Mouse (Mus musculus): ENCODE measurements around the gene Adamtsl3. TPM values are rescaled to one million over a fixed set of nuclear protein-coding genes. Genes with fewer than 3 reads are reported as not detected.

Gene Adamtsl3
- total RNA-seq, 2 experiments from 2014 or later, result 2.4 to 2.6 TPM

GRCm38 (mm10) chr7:82360186-82360585 lies 24.7 kb downstream of the Adamtsl3 start:
- no peak for DNase-seq (ENCODE audit: low spot score in 2 of 2)

DNA sequence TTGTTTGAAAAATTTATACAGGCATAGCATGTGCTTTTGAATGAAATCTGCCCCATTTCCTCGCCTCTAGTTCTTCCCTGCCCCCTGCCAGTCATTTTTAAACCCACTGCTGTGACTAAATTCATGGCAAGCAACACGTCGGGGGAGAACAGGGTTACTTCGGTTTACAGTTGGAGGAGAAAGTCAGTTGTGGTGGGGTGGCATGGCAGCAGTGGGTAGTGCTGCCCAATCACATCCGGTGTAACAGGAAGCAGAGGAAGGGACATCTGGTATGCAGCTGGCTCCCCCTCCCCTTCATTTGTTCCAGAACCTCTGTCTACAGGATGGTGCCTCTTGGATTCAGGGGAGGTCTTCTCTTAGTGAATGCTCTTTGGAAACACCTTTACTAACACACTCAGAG lies 25.6 kb downstream of the Adamtsl3 start:
- no peak for DNase-seq (ENCODE audit: low spot score in 2 of 2)

DNA sequence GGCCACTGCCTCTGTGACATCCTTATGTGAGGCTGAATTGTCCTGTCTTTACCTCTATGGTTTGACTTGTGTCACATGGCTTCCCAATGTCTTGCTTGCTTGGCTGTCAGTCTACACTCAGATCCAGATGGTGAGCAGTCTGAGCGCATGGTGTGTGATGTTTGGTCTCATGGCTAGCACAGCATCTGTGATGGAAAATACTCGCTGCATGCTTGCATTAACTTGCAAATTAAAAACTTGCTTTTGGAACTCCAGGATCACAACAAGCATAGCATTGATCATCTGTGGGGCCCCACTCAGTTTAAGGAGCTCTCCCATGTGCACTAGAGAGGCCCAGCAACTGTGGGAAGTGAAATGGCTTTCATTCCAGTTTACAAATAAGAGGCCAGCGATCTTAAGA lies 29.1 kb downstream of the Adamtsl3 start:
- no peak for DNase-seq (ENCODE audit: low spot score in 2 of 2)

- no peak for DNase-seq (ENCODE audit: low spot score in 2 of 2)
These were observed 30.6 kb downstream of the Adamtsl3 start for GRCm38 (mm10) chr7:82366056-82366455.

DNA sequence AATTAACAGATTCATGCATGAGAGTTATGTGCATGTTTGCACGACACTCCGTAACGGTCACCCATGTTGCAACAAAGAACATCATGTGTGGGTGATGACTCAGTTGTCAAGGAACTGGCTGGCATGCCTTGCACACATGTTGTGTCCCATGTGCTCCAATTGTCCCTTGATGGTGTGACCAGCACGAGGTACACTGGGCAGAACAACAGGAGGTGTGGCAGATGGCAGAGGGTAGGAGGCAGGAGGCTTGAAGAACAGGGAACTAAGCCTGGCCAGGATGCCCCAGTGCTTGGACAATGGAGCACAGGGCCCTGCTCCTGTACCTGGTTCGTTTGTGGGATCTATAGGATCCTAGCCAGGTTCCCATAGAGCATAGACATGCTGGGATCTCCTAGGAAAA lies 31.0 kb downstream of the Adamtsl3 start:
- no peak for DNase-seq (ENCODE audit: low spot score in 2 of 2)

DNA sequence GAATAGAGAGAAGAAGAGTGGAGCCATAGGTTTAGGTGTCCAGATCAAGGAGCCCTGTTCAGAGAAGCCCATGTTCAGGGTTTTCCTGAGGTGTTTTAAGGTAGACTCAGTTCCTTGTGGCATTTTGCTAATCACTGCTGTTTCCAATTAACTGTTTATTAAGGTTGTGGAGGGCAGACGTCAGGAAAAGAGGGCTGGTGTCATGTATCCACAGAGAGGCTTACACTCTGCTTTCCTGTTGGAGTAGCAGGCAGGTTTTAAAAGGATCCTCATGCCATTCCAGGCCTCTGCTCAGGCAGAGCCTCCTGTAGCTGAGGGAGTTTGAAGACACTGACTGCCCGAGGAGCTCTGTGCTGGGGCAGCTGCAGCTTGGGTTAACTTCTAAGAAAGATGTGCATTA lies 32.6 kb downstream of the Adamtsl3 start:
- no peak for DNase-seq (ENCODE audit: low spot score in 2 of 2)

DNA sequence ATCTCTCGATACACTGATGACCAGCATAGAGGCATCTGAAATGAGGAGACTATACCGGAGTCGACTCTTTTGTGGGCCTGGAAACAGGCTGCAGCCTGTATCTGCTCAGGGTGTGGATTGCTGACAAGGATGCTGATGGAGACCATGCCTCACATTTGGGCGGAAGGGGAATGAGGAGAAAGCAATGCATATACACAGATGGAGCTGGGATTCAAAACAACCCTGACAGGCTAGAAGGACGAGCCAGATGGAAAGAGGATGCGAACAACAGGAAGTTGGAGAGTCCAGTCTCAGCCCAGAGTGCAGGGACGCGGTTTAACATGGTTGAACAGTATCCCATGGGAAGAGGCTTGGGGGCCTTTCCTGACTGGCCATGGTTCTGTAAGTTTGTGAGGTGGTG lies 34.6 kb downstream of the Adamtsl3 start:
- DNase-seq (ENCODE audit: low spot score in 2 of 2), result no peak

DNA sequence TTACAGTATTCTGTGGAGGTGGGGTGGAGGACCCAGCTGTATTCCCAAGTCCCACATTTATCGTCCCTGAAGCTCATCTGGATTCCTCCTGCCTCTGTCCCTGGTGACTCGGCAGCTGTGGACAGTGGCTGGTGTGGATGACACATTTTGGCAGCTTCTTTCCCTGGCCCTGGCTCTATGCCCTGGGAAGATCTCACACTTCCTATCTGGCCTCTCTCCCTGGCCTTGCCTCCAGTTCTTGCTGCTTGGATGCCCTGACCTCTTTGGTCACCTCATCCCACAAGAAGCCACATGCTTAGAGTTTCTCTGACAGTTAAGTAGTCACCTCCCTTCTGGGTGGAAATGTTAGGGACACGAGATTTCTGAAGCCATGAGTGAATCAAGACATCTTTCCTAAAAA lies 35.9 kb downstream of the Adamtsl3 start:
- no peak for DNase-seq (ENCODE audit: low spot score in 2 of 2)

DNA sequence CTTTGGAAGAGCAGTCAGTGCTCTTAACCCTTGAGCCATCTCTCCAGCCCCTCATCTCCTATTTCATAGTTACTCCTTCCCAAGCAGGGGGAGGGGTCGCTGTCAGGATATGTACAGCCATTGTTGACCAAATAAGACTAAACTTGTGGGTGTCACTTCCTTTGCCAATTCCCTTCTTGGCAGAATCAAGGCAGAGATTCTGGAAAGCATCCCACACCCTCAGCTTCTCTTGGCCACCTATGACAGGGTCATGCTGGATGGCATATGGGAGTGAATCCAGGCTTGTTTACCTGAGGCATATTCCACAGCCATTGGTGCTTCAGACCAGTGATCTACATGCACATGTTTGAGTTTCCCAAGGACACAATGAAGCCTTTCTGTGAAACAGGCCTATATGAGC lies 42.8 kb downstream of the Adamtsl3 start:
- no peak for DNase-seq (ENCODE audit: low spot score in 2 of 2)

GRCm38 (mm10) chr7:82379765-82380164 lies 44.3 kb downstream of the Adamtsl3 start:
- DNase-seq (ENCODE audit: low spot score in 2 of 2), result no peak

- no peak for DNase-seq (ENCODE audit: low spot score in 2 of 2)
These were observed 47.5 kb downstream of the Adamtsl3 start for GRCm38 (mm10) chr7:82382843-82383535.

DNA sequence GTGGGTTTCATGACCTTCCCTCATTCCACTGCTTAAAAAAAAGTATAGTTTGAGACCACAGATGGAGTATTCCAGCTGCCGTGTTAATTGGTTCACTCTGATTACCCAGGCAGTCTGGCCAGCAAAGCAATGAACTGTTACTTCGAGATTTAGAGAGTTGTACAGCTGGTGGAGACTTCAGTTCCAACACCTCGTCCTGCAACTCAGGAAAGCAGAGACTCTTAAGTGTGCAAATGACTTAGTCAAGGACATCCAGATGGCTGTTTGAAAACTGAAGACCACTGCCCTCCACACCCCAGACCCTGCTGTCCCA lies 48.0 kb downstream of the Adamtsl3 start:
- DNase-seq (ENCODE audit: low spot score in 2 of 2), result no peak

- DNase-seq (ENCODE audit: low spot score in 2 of 2), result no peak
These were observed 51.6 kb downstream of the Adamtsl3 start for GRCm38 (mm10) chr7:82387121-82387520.

DNA sequence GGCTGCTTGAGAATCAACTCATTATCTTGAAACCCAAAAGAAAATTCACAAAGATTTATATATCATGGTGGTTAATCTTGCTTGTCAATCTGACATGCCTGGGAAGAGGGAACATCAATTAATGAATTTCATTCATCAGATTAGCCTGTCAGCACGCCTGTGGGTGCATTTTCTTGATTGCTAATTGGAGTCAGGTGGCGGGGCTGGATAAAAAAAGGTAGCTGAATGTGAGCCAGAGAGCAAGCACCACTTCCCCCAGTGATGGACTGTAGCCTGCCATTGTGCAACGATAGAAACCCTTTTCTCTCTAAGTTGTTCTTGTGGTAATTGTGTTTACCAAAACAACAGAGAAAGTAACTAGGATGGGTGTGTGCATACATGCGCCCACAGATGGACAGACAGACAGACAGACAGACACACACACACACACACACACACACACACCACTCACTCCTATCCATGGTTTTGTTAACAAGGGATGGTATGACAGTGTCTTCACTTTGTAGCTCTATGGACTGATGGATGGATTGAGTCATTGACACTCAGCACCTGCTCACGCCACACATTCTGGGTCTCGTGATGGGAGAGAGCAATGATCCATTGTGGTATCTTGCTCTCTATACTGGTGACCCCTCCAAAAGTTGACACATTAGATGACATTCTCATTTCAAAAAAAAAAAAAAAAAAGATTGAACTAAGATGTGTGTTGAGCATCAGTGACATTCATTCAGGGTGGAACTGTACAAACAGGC lies 59.1 kb downstream of the Adamtsl3 start:
- no peak for DNase-seq (ENCODE audit: low spot score in 2 of 2)

GRCm38 (mm10) chr7:82395239-82395638 lies 59.7 kb downstream of the Adamtsl3 start:
- DNase-seq (ENCODE audit: low spot score in 2 of 2), result no peak

- no peak for DNase-seq (ENCODE audit: low spot score in 2 of 2)
These were observed 60.4 kb downstream of the Adamtsl3 start for GRCm38 (mm10) chr7:82395751-82396512.

DNA sequence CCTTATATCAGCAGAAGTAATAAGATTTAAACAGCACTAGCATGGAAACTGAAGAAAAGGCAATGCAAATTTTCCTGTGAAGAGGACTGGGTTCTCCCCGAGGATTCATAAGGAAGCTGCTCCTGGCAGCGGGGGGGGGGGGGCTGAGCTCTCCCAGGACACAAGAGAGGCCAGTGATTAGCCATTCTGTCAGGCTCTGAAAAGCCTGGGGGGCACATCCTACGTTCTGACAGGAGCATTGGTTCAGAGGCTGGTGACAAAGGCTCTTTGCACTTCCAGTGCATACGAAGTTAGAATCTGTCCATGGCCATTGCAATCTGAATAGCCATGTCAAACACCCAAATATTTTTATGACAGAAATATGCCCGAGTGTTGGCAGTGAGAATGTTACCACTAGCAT lies 61.4 kb downstream of the Adamtsl3 start:
- DNase-seq (ENCODE audit: low spot score in 2 of 2), result no peak

DNA sequence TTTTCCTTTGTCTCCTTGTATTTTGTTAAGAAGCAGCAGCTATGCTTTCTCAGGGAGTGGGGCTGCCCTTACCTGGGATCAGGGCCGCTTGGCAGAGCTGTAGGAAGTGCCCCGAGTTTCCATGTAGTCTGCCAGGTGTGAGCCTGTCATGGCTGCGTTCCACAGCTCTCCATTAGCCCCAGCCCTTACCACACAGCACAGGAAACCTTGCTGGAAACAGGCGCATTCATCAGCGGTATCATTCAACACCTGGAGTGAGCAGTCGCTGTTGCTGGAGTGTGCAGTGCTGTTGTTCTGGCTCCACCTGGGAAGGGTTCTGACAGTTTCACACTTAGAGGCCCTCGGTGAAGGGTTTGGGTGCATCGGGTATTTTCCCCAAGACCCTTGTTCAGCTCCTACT lies 62.1 kb downstream of the Adamtsl3 start:
- no peak for DNase-seq (ENCODE audit: low spot score in 2 of 2)

GRCm38 (mm10) chr7:82405466-82406045 lies 70.1 kb downstream of the Adamtsl3 start:
- DNase-seq (ENCODE audit: low spot score in 2 of 2), result no peak

- DNase-seq (ENCODE audit: low spot score in 2 of 2), result no peak
These were observed 75.5 kb downstream of the Adamtsl3 start for GRCm38 (mm10) chr7:82410966-82411365.

DNA sequence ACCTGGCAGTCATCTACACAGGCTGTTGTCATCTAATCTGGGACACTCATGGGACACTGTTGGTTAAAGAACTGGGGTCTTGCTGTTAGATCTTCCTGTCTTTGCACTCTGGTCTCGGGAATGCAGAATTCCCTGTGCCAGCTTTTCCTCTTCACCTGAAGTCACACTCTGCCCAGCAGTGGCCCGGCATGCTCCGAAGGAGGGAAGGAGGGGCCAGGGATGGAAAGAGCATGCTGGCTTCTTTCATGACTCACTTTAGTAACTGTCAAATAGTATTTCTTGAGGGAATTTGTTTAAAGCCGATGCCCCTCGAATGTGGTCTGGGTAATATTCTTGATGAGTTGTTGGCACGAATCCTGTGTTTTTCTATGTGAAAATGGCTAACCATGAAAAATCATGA lies 81.2 kb downstream of the Adamtsl3 start:
- no peak for DNase-seq (ENCODE audit: low spot score in 2 of 2)

DNA sequence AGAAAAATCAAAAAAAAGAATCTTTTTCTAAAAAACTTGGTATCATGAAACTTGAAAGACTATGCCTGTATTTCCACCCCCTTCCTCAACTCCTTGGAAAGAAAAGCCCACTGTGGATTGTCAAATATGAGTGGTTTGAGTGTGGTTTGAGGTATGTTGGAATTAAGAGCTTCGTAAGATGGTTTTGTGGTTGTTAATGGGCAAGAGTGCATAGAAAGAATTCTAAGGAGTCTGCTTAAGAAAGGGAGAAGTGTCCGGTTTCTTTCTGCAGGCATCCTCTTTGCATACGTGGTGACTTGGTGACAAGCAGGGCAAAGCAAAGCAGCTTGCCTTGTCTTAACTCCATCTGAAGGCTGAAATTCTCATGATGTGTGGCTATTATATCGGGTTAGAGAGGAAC lies 81.6 kb downstream of the Adamtsl3 start:
- DNase-seq (ENCODE audit: low spot score in 2 of 2), result no peak

Measured in layer of hippocampus, postnatal 10 days (tissue).